Mouse (Mus musculus): ENCODE data around the gene Mrps5. TPM values are rescaled to one million over a fixed set of nuclear protein-coding genes. Genes with fewer than 3 reads are reported as not detected.

The Mrps5 gene
- polyA plus RNA-seq, 1 experiment, result 113 TPM

- peaks cover 31% of the 10 kb centered on the region for H3K27me3 ChIP-seq (replicated peaks)
- TF ChIP-seq FLI1 (IDR thresholded peaks at IDR 0.05; ENCODE audit: low read length) (no peak), GATA1 (IDR thresholded peaks at IDR 0.05; ENCODE audit: borderline replicate concordance, low read length) (no peak)
- H3K4me3 ChIP-seq (replicated peaks), result no peak overlapping the region
- H3K4me1 ChIP-seq, result no peaks in the 10 kb centered on the region
- H3K36me3 ChIP-seq (replicated peaks; ENCODE audit: low read length), result peaks cover 24% of the 10 kb centered on the region
- H3K9me3 ChIP-seq, result no peaks in the 10 kb centered on the region
Observed at GRCm38 (mm10) chr2:127608986-127609385, 22.0 kb downstream of the Mrps5 start.

- TF ChIP-seq GATA1 (IDR thresholded peaks at IDR 0.05; ENCODE audit: borderline replicate concordance, low read length), result no peak
- no peak for TF ChIP-seq FLI1 (IDR thresholded peaks at IDR 0.05; ENCODE audit: low read length)
- H3K27me3 ChIP-seq (replicated peaks), result peaks cover 41% of the 10 kb centered on the region
- H3K36me3 ChIP-seq (replicated peaks; ENCODE audit: low read length), result peaks cover 2% of the 10 kb centered on the region
- H3K4me1 ChIP-seq, result no peaks in the 10 kb centered on the region
- no peaks in the 10 kb centered on the region for H3K9me3 ChIP-seq
- no peak overlapping the region for H3K4me3 ChIP-seq (replicated peaks)
Observed at GRCm38 (mm10) chr2:127611386-127611785, 24.4 kb downstream of the Mrps5 start.

- TF ChIP-seq GATA1 (IDR thresholded peaks at IDR 0.05; ENCODE audit: borderline replicate concordance, low read length) (no peak), FLI1 (IDR thresholded peaks at IDR 0.05; ENCODE audit: low read length) (no peak)
- no peak overlapping the region for H3K4me3 ChIP-seq (replicated peaks)
- peaks cover 41% of the 10 kb centered on the region for H3K27me3 ChIP-seq (replicated peaks)
- no peaks in the 10 kb centered on the region for H3K9me3 ChIP-seq
- H3K36me3 ChIP-seq (replicated peaks; ENCODE audit: low read length), result no peaks in the 10 kb centered on the region
- no peaks in the 10 kb centered on the region for H3K4me1 ChIP-seq
Observed at GRCm38 (mm10) chr2:127612288-127612687, 25.3 kb downstream of the Mrps5 start.

- Histone ChIP-seq H3K4me1 (no peaks in the 10 kb centered on the region; the same call in 1 of the 2 replicates), H3K27me3 (replicated peaks) (peaks cover 19% of the 10 kb centered on the region), H3K4me3 (replicated peaks) (no peak overlapping the region), H3K36me3 (replicated peaks; ENCODE audit: low read length) (no peaks in the 10 kb centered on the region), H3K9me3 (no peaks in the 10 kb centered on the region)
- TF ChIP-seq FLI1 (IDR thresholded peaks at IDR 0.05; ENCODE audit: low read length) (no peak), GATA1 (IDR thresholded peaks at IDR 0.05; ENCODE audit: borderline replicate concordance, low read length) (no peak)
Observed at GRCm38 (mm10) chr2:127619311-127619710, 32.3 kb downstream of the Mrps5 start.

GRCm38 (mm10) chr2:127622065-127622464 is 35.0 kb downstream of the Mrps5 start:
- Histone ChIP-seq H3K4me3 (replicated peaks) (no peak overlapping the region), H3K27me3 (replicated peaks) (peaks cover 24% of the 10 kb centered on the region), H3K9me3 (no peaks in the 10 kb centered on the region), H3K36me3 (replicated peaks; ENCODE audit: low read length) (no peaks in the 10 kb centered on the region), H3K4me1 (no peaks in the 10 kb centered on the region; the same call in 1 of the 2 replicates)
- TF ChIP-seq GATA1 (IDR thresholded peaks at IDR 0.05; ENCODE audit: borderline replicate concordance, low read length) (no peak), FLI1 (IDR thresholded peaks at IDR 0.05; ENCODE audit: low read length) (no peak)

- Histone ChIP-seq H3K36me3 (replicated peaks; ENCODE audit: low read length) (no peaks in the 10 kb centered on the region), H3K4me1 (no peaks in the 10 kb centered on the region), H3K27me3 (replicated peaks) (peaks cover 29% of the 10 kb centered on the region), H3K9me3 (no peaks in the 10 kb centered on the region), H3K4me3 (replicated peaks) (no peak overlapping the region)
- TF ChIP-seq GATA1 (IDR thresholded peaks at IDR 0.05; ENCODE audit: borderline replicate concordance, low read length), result no peak
- no peak for TF ChIP-seq FLI1 (IDR thresholded peaks at IDR 0.05; ENCODE audit: low read length)
Observed at GRCm38 (mm10) chr2:127624786-127625185, 37.8 kb downstream of the Mrps5 start.

- TF ChIP-seq GATA1 (IDR thresholded peaks at IDR 0.05; ENCODE audit: borderline replicate concordance, low read length) (no peak), FLI1 (IDR thresholded peaks at IDR 0.05; ENCODE audit: low read length) (no peak)
Observed at GRCm38 (mm10) chr2:127625659-127626058, 38.6 kb downstream of the Mrps5 start.

GRCm38 (mm10) chr2:127627354-127627753 is 40.3 kb downstream of the Mrps5 start:
- Histone ChIP-seq H3K4me3 (replicated peaks) (no peak overlapping the region), H3K27me3 (replicated peaks) (peaks cover 37% of the 10 kb centered on the region), H3K4me1 (no peaks in the 10 kb centered on the region), H3K36me3 (replicated peaks; ENCODE audit: low read length) (no peaks in the 10 kb centered on the region), H3K9me3 (0 out of 2 replicates have a peak, but pooled peaks cover 5% of the 10 kb centered on the region)
- TF ChIP-seq GATA1 (IDR thresholded peaks at IDR 0.05; ENCODE audit: borderline replicate concordance, low read length) (no peak), FLI1 (IDR thresholded peaks at IDR 0.05; ENCODE audit: low read length) (no peak)

More at GRCm38 (mm10) chr2:127625659-127626058, 38.6 kb downstream of the Mrps5 start:
- H3K9me3 ChIP-seq, result 0 out of 2 replicates have a peak, but pooled peaks cover 5% of the 10 kb centered on the region
- H3K4me3 ChIP-seq (replicated peaks), result no peak overlapping the region
- no peaks in the 10 kb centered on the region for H3K4me1 ChIP-seq
- H3K27me3 ChIP-seq (replicated peaks), result peaks cover 31% of the 10 kb centered on the region
- no peaks in the 10 kb centered on the region for H3K36me3 ChIP-seq (replicated peaks; ENCODE audit: low read length)

GRCm38 (mm10) chr2:127627990-127628570 is 41.1 kb downstream of the Mrps5 start:
- no peaks in the 10 kb centered on the region for H3K36me3 ChIP-seq (replicated peaks; ENCODE audit: low read length)
- TF ChIP-seq GATA1 (IDR thresholded peaks at IDR 0.05; ENCODE audit: borderline replicate concordance, low read length) (no peak), FLI1 (IDR thresholded peaks at IDR 0.05; ENCODE audit: low read length) (no peak)

GRCm38 (mm10) chr2:127632601-127633000 is 45.6 kb downstream of the Mrps5 start:
- Histone ChIP-seq H3K4me3 (replicated peaks) (no peak overlapping the region), H3K36me3 (replicated peaks; ENCODE audit: low read length) (no peaks in the 10 kb centered on the region)
- no peak for TF ChIP-seq FLI1 (IDR thresholded peaks at IDR 0.05; ENCODE audit: low read length)
- TF ChIP-seq GATA1 (IDR thresholded peaks at IDR 0.05; ENCODE audit: borderline replicate concordance, low read length), result no peak

More at GRCm38 (mm10) chr2:127627990-127628570, 41.1 kb downstream of the Mrps5 start:
- no peaks in the 10 kb centered on the region for H3K4me1 ChIP-seq
- H3K9me3 ChIP-seq, result 0 out of 2 replicates have a peak, but pooled peaks cover 5% of the 10 kb centered on the region
- H3K4me3 ChIP-seq (replicated peaks), result no peak overlapping the region
- H3K27me3 ChIP-seq (replicated peaks), result peaks cover 39% of the 10 kb centered on the region

More at GRCm38 (mm10) chr2:127632601-127633000, 45.6 kb downstream of the Mrps5 start:
- H3K4me1 ChIP-seq, result no peaks in the 10 kb centered on the region
- H3K9me3 ChIP-seq, result 0 out of 2 replicates have a peak, but pooled peaks cover 5% of the 10 kb centered on the region
- H3K27me3 ChIP-seq (replicated peaks), result peaks cover 35% of the 10 kb centered on the region

Data from megakaryocyte, embryonic 14.5 days (primary cell).